Mouse (Mus musculus) thymus, adult 2 months (tissue): ENCODE results near the gene Ttc27. TPM values are rescaled to one million over a fixed set of nuclear protein-coding genes. Genes with fewer than 3 reads are reported as not detected.
"Not testable (repeated sequence)": the region's sequence is repeated elsewhere in the genome, so short reads cannot be mapped to it uniquely, and the experiment has no call there.

Experiments used
- DNase-seq: peaks from one replicate; pipeline ENCODE4 v3.0.0; 2021
- H3K27ac ChIP-seq: fragments of 200-500 bp; 2 replicates; pipeline ENCODE4 v1.5.1; 2012; ENCODE audit warnings: low read length, control low read depth; ENCODE audit not compliant: control insufficient read depth, insufficient read depth
- H3K27me3 ChIP-seq: fragments of 200-500 bp; 2 replicates; pipeline ENCODE4 v1.6.1; 2012; ENCODE audit warnings: mild to moderate bottlenecking, low read length, moderate library complexity, mixed read lengths; ENCODE audit not compliant: control insufficient read depth, insufficient read depth
- H3K36me3 ChIP-seq: fragments of 200-500 bp; 2 replicates; pipeline ENCODE4 v1.6.1; 2012; ENCODE audit warnings: mild to moderate bottlenecking, low read length, moderate library complexity; ENCODE audit not compliant: control insufficient read depth, insufficient read depth
- H3K4me1 ChIP-seq: fragments of 200-500 bp; replicated peaks from 2 replicates; pipeline ENCODE4 v1.6.1; 2012; ENCODE audit warnings: low read length; ENCODE audit not compliant: control insufficient read depth, insufficient read depth
- H3K4me3 ChIP-seq: fragments of 200-500 bp; 2 replicates; pipeline ENCODE4 v1.5.1; 2012; ENCODE audit warnings: mild to moderate bottlenecking, low read length, control low read depth, moderate library complexity; ENCODE audit not compliant: control insufficient read depth, insufficient read depth
- CTCF ChIP-seq: fragments of 200-500 bp; IDR thresholded peaks from 2 replicates; pipeline ENCODE4 v1.5.1; 2012; ENCODE audit warnings: mild to moderate bottlenecking, control low read depth, low read length, moderate library complexity, borderline replicate concordance; ENCODE audit not compliant: control insufficient read depth, poor library complexity, insufficient read depth; ENCODE audit errors: extremely low read depth
- POLR2A ChIP-seq: fragments of 200-500 bp; IDR thresholded peaks from 2 replicates; pipeline ENCODE4 v1.6.1; 2012; ENCODE audit warnings: mild to moderate bottlenecking, low read length, control low read depth, moderate library complexity; ENCODE audit not compliant: control insufficient read depth, poor library complexity, insufficient read depth; ENCODE audit errors: extremely low read depth
- WGBS: fragments of 180-500 bp; shearing (Covaris S2); methylation state at CpG from one replicate; pipeline ENCODE4 v1.1.7; 2018; 5-methylcytosine and 5-hydroxymethylcytosine counted together
- polyA plus RNA-seq: library from polyadenylated mRNA; depleted of rRNA; stranded (reverse); fragments of >200 nt; gene quantifications from 2 replicates; pipeline ENCODE4 v1.2.3, GENCODE M21; 2012

The Ttc27 gene
- polyA plus RNA-seq, 1 experiment = 6.1 TPM

- TF ChIP-seq POLR2A (no peak), CTCF (no peak)
- Histone ChIP-seq H3K36me3 (peaks cover 30% of the 10 kb centered on the region), H3K4me1 (no peaks in the 10 kb centered on the region), H3K4me3 (no peak overlapping the region), H3K27ac (no peak overlapping the region), H3K27me3 (no peaks in the 10 kb centered on the region)
- DNase-seq = no peak
- 100% methylated on average over 3 of the region's 3 CpGs for WGBS
Measured at GRCm38 (mm10) chr17:74684927-74685326, 32.6 kb upstream of the Ttc27 start.

GRCm38 (mm10) chr17:74688555-74688954 lies 29.0 kb upstream of the Ttc27 start:
- H3K36me3 ChIP-seq = peaks cover 52% of the 10 kb centered on the region
- no peaks in the 10 kb centered on the region for H3K4me1 ChIP-seq
- no peak for DNase-seq
- TF ChIP-seq CTCF = no peak
- no peak for TF ChIP-seq POLR2A
- no peak overlapping the region for H3K4me3 ChIP-seq
- H3K27me3 ChIP-seq = no peaks in the 10 kb centered on the region
- no peak overlapping the region for H3K27ac ChIP-seq
- 98% methylated on average over 2 of the region's 2 CpGs for WGBS

- no peak overlapping the region for H3K4me3 ChIP-seq
- DNase-seq = no peak
- TF ChIP-seq CTCF (no peak), POLR2A (no peak)
- WGBS = 99% methylated on average over 4 of the region's 4 CpGs
- no peaks in the 10 kb centered on the region for H3K27me3 ChIP-seq
- no peaks in the 10 kb centered on the region for H3K4me1 ChIP-seq
- peaks cover 52% of the 10 kb centered on the region for H3K36me3 ChIP-seq
- no peak overlapping the region for H3K27ac ChIP-seq
Measured at GRCm38 (mm10) chr17:74689406-74689805, 28.1 kb upstream of the Ttc27 start.

GRCm38 (mm10) chr17:74701661-74702060 lies 15.9 kb upstream of the Ttc27 start:
- H3K4me1 ChIP-seq, H3K27ac ChIP-seq, H3K4me3 ChIP-seq, H3K27me3 ChIP-seq, DNase-seq: not testable (repeated sequence)
- H3K36me3 ChIP-seq = peaks cover 50% of the 10 kb centered on the region
- WGBS = 98% methylated on average over 2 of the region's 2 CpGs

GRCm38 (mm10) chr17:74705480-74705879 lies 12.1 kb upstream of the Ttc27 start:
- no peak for DNase-seq
- H3K4me1 ChIP-seq = no peaks in the 10 kb centered on the region
- WGBS = 89% methylated on average over 5 of the region's 5 CpGs
- no peaks in the 10 kb centered on the region for H3K27me3 ChIP-seq
- H3K4me3 ChIP-seq = no peak overlapping the region
- peaks cover 15% of the 10 kb centered on the region; the same call in 1 of the 2 replicates for H3K36me3 ChIP-seq
- H3K27ac ChIP-seq = no peak overlapping the region
- TF ChIP-seq POLR2A (no peak), CTCF (no peak)

- no peaks in the 10 kb centered on the region for H3K27me3 ChIP-seq
- no peak overlapping the region for H3K4me3 ChIP-seq
- H3K4me1 ChIP-seq = no peaks in the 10 kb centered on the region
- DNase-seq = no peak
- H3K27ac ChIP-seq = no peak overlapping the region
- peaks cover 4% of the 10 kb centered on the region; the same call in 1 of the 2 replicates for H3K36me3 ChIP-seq
- no peak for TF ChIP-seq CTCF
- TF ChIP-seq POLR2A = no peak
Measured at GRCm38 (mm10) chr17:74706593-74706992, 10.9 kb upstream of the Ttc27 start.

GRCm38 (mm10) chr17:74707637-74708152 lies 9.8 kb upstream of the Ttc27 start:
- TF ChIP-seq POLR2A = no peak
- TF ChIP-seq CTCF = no peak
- no peaks in the 10 kb centered on the region for H3K27me3 ChIP-seq
- WGBS = 92% methylated on average over 7 of the region's 7 CpGs
- DNase-seq = no peak
- H3K4me3 ChIP-seq = no peak overlapping the region
- H3K27ac ChIP-seq = no peak overlapping the region
- H3K36me3 ChIP-seq = no peaks in the 10 kb centered on the region
- no peaks in the 10 kb centered on the region for H3K4me1 ChIP-seq
